In the genomic region with DNA sequence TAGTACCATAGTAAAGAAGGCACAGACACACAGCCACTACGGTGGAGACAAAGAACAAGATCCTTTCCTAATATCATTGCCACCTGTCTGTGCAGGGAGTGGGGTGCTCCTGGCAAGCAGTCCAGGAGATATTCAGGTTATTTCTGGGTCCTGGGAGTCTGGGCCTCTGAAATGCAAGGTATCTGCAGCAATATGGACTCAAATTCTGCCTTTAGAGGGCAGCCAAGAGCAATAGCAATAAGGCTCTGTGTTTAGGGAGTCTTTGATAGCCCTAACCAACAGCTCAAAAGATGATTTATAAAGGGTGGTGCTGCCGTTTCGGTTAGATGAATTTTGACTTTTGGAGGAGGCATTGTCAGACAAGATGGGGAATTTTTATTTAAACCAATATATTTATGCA, we compare ENCODE assay signal across 9 mouse cellular contexts. TPM values are rescaled to one million over a fixed set of nuclear protein-coding genes. Genes with fewer than 3 reads are reported as not detected.
A peak's percentile ranks its signal among the peaks of the same experiment; 100 is the strongest.
DNase-seq lines count a peak whose midpoint lies in the region; ATAC-seq lines count a peak whose summit lies in the region.
"Had no signal": no experiment of that assay in that cellular context is flagged by ENCODE, and none has a peak within 500 bp of the region (broad histone marks: within the 10 kb centered on the region; RNA-seq: fewer than 3 reads in every experiment).

No protein-coding gene starts in this region.

- no peak overlapping the region for H3K4me2 ChIP-seq in heart, embryonic 11.5 days
- H3K4me2 ChIP-seq: hindbrain, embryonic 15.5 days had no signal

- DNase-seq in heart, adult 18-20 months = peak; percentile 13 to 49
- DNase-seq in spleen, postnatal 36 days (ENCODE audit: low spot score in 2 of 2) = peak; percentile 7 to 8
- DNase-seq in spleen, adult 12 weeks (ENCODE audit: low spot score) = no peak
- peak; percentile 8 for DNase-seq in c-Kit-positive CD71-positive TER-119-positive erythroid progenitor cells, embryonic 14.5 days (ENCODE audit: low spot score)
- DNase-seq in kidney, postnatal 36 days = peak; percentile 39 to 58
- peak; percentile 51 for DNase-seq in splenic B cell, adult 2 months (ENCODE audit: low read depth, low spot score)
- DNase-seq in urinary bladder, adult 2 months (ENCODE audit: low spot score) = no peak

- no peak overlapping the region for H3K9ac ChIP-seq in heart, embryonic 11.5 days (ENCODE audit: low read depth, low read length)
- H3K9ac ChIP-seq: hindbrain, embryonic 15.5 days had no signal

- no peaks in the 10 kb centered on the region; the same call in 1 of the 2 replicates for H3K9me3 ChIP-seq in heart, embryonic 11.5 days (replicated peaks; ENCODE audit: control insufficient read depth, low read length)
- H3K9me3 ChIP-seq: hindbrain, embryonic 15.5 days had no signal

- H3K27me3 ChIP-seq in heart, embryonic 11.5 days (ENCODE audit: control insufficient read depth, insufficient read depth, low read length) = no peaks in the 10 kb centered on the region
- no peaks in the 10 kb centered on the region for H3K27me3 ChIP-seq in splenic B cell, adult 2 months (ENCODE audit: control insufficient read depth, insufficient read depth, low read length, poor library complexity, severe bottlenecking)
- H3K27me3 ChIP-seq: hindbrain, embryonic 15.5 days had no signal

- H3K36me3 ChIP-seq in heart, embryonic 11.5 days (ENCODE audit: control insufficient read depth, insufficient read depth, low read length) = no peaks in the 10 kb centered on the region
- no peaks in the 10 kb centered on the region for H3K36me3 ChIP-seq in splenic B cell, adult 2 months (ENCODE audit: control insufficient read depth, insufficient read depth, low read length, poor library complexity, severe bottlenecking)
- H3K36me3 ChIP-seq: hindbrain, embryonic 15.5 days had no signal

- H3K4me1 ChIP-seq in heart, embryonic 11.5 days (ENCODE audit: control insufficient read depth, insufficient read depth, low read length) = no peaks in the 10 kb centered on the region
- H3K4me1 ChIP-seq: hindbrain, embryonic 15.5 days had no signal

- no peak overlapping the region for H3K4me3 ChIP-seq in heart, embryonic 11.5 days (ENCODE audit: low read depth, low read length)
- H3K4me3 ChIP-seq: hindbrain, embryonic 15.5 days had no signal

- 61% methylated on average over 3 of the region's 3 CpGs for WGBS in heart, embryonic 11.5 days (ENCODE audit: insufficient replicate concordance)

- no peak overlapping the region for H3K27ac ChIP-seq in heart, embryonic 11.5 days (ENCODE audit: low read depth, low read length)
- H3K27ac ChIP-seq: hindbrain, embryonic 15.5 days had no signal

- no peak for ATAC-seq in heart, embryonic 11.5 days (replicated peaks; ENCODE audit: insufficient number of reproducible peaks, low FRiP score, low TSS enrichment)

RNA-seq across cellular contexts. Expression of gene Gcsam, which starts 0.9 kb away (rescaled TPM):
- total RNA-seq in heart, adult 18-20 months (2021) = under 1 TPM; 0.10 to 0.18 TPM
- polyA plus RNA-seq in heart, embryonic 11.5 days (2014; fragmentation: Nextera tagmentation; extraction: Ambion mirVana) = 0.16 and 0.28 TPM in 2 replicates
- 0.32 and 0.45 TPM in 2 replicates for polyA plus RNA-seq in urinary bladder, adult 2 months (2012; rRNA removed)
- polyA plus RNA-seq: hindbrain, embryonic 15.5 days had no signal

RNA-seq across cellular contexts. Expression of gene BC016579, which starts 44.6 kb away (rescaled TPM):
- total RNA-seq in heart, adult 18-20 months (2021) = not detected
- polyA plus RNA-seq in heart, embryonic 11.5 days (2014; fragmentation: Nextera tagmentation; extraction: Ambion mirVana) = 0.17 and 0.19 TPM in 2 replicates
- 1.6 and 2.5 TPM in 2 replicates for polyA plus RNA-seq in urinary bladder, adult 2 months (2012; rRNA removed)
- polyA plus RNA-seq: hindbrain, embryonic 15.5 days had no signal

Comparison
In these comparisons a context has a peak if more than half of its experiments do, and no peak if none do; other contexts are left out.
1. DNase-seq: peak in heart, adult 18-20 months (2 of 2), spleen, postnatal 36 days (2 of 2), c-Kit-positive CD71-positive TER-119-positive erythroid progenitor cells, embryonic 14.5 days (single experiment), kidney, postnatal 36 days (2 of 2) and splenic B cell, adult 2 months (single experiment); none in spleen, adult 12 weeks (single experiment) and urinary bladder, adult 2 months (single experiment).